Mouse (Mus musculus) neural tube, embryonic 15.5 days (tissue): ENCODE measurements around the gene Nedd4. TPM values are rescaled to one million over a fixed set of nuclear protein-coding genes. Genes with fewer than 3 reads are reported as not detected.

ENCODE experiments used
- ATAC-seq: fragments of 200-750 bp; cut with Nextera tagmentation; 2 replicates; pipeline ENCODE4 v1.8.0; 2017; ENCODE audit warnings: mild to moderate bottlenecking, moderate TSS enrichment, moderate library complexity; ENCODE audit not compliant: low FRiP score
- H3K27ac ChIP-seq: fragments of 300-500 bp; sonication (generic); replicated peaks from 2 replicates; pipeline ENCODE4 v1.5.1; 2015; ENCODE audit warnings: mild to moderate bottlenecking, inconsistent platforms
- H3K27me3 ChIP-seq: fragments of 300-500 bp; sonication (generic); replicated peaks from 2 replicates; pipeline ENCODE4 v1.6.1; 2015; ENCODE audit warnings: inconsistent platforms
- H3K36me3 ChIP-seq: fragments of 300-500 bp; sonication (generic); 2 replicates; pipeline ENCODE4 v1.6.1; 2015; ENCODE audit warnings: inconsistent platforms
- H3K4me1 ChIP-seq: fragments of 300-500 bp; sonication (generic); 2 replicates; pipeline ENCODE4 v1.6.1; 2015; ENCODE audit warnings: inconsistent platforms
- H3K4me2 ChIP-seq: fragments of 300-500 bp; sonication (generic); 2 replicates; pipeline ENCODE4 v1.6.1; 2015; ENCODE audit warnings: inconsistent platforms, mild to moderate bottlenecking, moderate library complexity
- H3K4me3 ChIP-seq: fragments of 300-500 bp; sonication (generic); replicated peaks from 2 replicates; pipeline ENCODE4 v1.5.1; 2015; ENCODE audit warnings: mild to moderate bottlenecking, inconsistent platforms
- H3K9ac ChIP-seq: fragments of 300-500 bp; sonication (generic); replicated peaks from 2 replicates; pipeline ENCODE4 v1.6.1; 2015; ENCODE audit warnings: mild to moderate bottlenecking, inconsistent platforms
- H3K9me3 ChIP-seq: fragments of 300-500 bp; sonication (generic); replicated peaks from 2 replicates; pipeline ENCODE4 v1.6.1; 2016; ENCODE audit warnings: inconsistent platforms
- WGBS: fragments of 180-500 bp; shearing (Covaris S2); methylation state at CpG from one replicate; pipeline ENCODE4 v1.1.7; 2015; ENCODE audit warnings: mixed read lengths; 5-methylcytosine and 5-hydroxymethylcytosine counted together
- polyA plus RNA-seq: library from polyadenylated mRNA; unstranded; fragments of >200 nt; fragmentation: Nextera tagmentation; extraction: Ambion mirVana; gene quantifications from 2 replicates; pipeline ENCODE4 v1.2.1, GENCODE M21; 2015

Gene Nedd4
- polyA plus RNA-seq, 1 experiment from 2014 or later = 375 TPM

DNA sequence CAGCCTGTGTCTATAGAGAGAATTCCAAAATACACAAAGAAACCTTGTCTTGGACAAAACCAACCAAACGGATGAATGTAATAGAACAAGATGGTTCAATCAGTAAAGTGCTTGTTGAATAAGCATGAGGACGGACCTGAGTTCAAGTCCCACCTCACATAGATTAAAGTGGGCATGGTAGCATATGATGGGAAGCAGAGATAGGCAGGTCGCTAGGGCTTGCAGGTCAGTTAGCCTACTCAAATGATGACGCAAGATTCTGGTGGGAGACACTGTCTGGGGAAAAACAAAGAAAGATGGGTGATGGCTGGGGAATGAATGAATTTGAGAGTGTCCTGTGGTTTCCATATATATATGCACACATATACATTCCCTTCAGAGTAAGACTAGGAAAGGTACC is 41.0 kb downstream of the Nedd4 start:
- H3K4me2 ChIP-seq = no peak overlapping the region
- H3K9ac ChIP-seq = no peak overlapping the region
- ATAC-seq = no peak
- H3K36me3 ChIP-seq = peaks cover 31% of the 10 kb centered on the region; the same call in 1 of the 2 replicates
- peaks cover 28% of the 10 kb centered on the region for H3K4me1 ChIP-seq
- no peak overlapping the region for H3K4me3 ChIP-seq
- no peaks in the 10 kb centered on the region for H3K9me3 ChIP-seq
- WGBS = 96% methylated on average over 4 of the region's 4 CpGs
- no peak overlapping the region for H3K27ac ChIP-seq
- H3K27me3 ChIP-seq = no peaks in the 10 kb centered on the region

DNA sequence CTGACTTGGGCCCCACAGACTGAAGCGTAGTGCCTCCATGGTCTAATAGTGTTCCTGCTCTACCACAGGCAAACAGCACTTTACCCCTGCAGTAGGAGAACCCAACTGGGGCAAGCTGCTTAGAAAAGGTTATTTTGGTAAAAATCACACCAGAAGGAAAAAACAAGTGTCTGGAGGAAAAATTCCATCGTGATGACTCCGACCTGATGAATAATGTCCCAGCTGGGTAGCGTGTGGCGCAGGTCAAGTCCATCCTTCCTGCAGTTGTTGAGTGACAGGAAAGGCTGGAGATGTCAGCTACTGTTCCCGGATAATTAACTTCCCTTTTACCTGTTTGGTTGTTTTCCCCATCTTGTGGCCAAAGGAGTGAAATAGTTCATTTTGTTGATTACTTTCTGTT is 41.6 kb downstream of the Nedd4 start:
- H3K27me3 ChIP-seq = no peaks in the 10 kb centered on the region
- no peaks in the 10 kb centered on the region for H3K9me3 ChIP-seq
- H3K4me3 ChIP-seq = no peak overlapping the region
- H3K4me1 ChIP-seq = peaks cover 22% of the 10 kb centered on the region
- no peak overlapping the region for H3K4me2 ChIP-seq
- H3K36me3 ChIP-seq = peaks cover 29% of the 10 kb centered on the region
- no peak for ATAC-seq
- WGBS = 82% methylated on average over 6 of the region's 6 CpGs
- H3K9ac ChIP-seq = no peak overlapping the region
- no peak overlapping the region for H3K27ac ChIP-seq

DNA sequence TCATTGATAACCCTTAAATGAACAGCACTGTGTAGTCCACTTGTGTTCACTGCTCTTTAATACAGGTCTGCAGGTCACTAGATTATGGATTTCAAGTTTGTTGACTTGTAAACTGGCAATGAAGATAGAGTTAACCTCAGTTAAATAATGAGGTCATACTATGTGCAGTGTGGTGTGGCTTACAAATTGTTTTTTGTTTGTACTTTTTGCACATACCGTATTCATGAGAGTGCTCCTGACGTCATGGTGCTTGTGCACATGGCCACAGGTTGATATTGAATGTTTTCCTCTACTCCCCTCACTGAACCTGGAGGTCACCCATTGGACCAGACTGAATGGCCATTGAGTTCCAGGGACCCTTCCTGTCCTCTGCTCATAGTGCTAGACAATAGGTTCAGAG is 43.1 kb downstream of the Nedd4 start:
- Histone ChIP-seq H3K27me3 (no peaks in the 10 kb centered on the region), H3K4me1 (peaks cover 8% of the 10 kb centered on the region), H3K27ac (no peak overlapping the region), H3K4me3 (no peak overlapping the region), H3K4me2 (no peak overlapping the region), H3K9ac (no peak overlapping the region), H3K36me3 (peaks cover 37% of the 10 kb centered on the region), H3K9me3 (no peaks in the 10 kb centered on the region)
- ATAC-seq = 0 out of 2 replicates have a peak, but pooled peaks have one; percentile 14
- WGBS = 89% methylated on average over 2 of the region's 2 CpGs

DNA sequence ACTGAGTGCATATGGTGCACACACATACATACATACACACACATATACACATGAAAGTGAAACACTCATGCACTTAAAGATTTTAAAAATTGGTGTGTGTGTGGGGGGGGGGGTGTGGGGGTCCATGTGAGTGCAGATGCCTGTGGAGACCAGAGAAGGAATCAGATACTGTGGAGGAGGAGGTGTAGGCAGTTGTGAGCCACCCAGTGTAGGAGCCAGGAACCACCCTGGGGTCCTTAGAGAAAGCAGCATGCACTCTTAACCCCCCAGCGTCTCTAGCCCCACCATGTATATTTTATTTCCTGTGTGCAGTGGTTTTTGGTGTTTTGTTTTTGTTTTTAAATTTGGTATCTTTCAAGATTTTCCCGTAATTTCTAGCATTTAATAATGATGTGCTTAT is 45.9 kb downstream of the Nedd4 start:
- Histone ChIP-seq H3K4me2 (no peak overlapping the region), H3K9me3 (no peaks in the 10 kb centered on the region), H3K4me1 (no peaks in the 10 kb centered on the region), H3K36me3 (peaks cover 53% of the 10 kb centered on the region), H3K9ac (no peak overlapping the region), H3K27ac (no peak overlapping the region), H3K4me3 (no peak overlapping the region), H3K27me3 (no peaks in the 10 kb centered on the region)
- ATAC-seq = no peak
- WGBS = 95% methylated on average over 2 of the region's 2 CpGs

DNA sequence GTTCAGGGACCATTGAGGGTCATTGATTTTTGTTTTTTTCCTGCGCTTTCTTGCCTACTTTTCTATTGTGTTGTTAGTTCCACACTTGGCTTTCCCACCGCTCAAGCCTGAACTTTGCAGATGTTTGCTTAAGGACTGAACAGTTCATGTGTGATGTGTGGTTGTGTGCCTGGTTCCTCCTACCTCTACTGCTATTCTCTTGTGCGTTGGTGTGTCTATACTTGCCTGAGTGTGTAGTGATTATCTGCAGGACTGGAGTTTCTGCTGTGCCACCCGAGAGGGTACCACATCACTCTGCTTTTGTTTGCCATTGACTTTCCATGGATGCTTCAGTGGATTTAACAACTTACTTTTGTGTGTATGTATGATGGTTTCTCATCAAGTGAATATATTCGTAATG is 46.5 kb downstream of the Nedd4 start:
- H3K4me1 ChIP-seq = no peaks in the 10 kb centered on the region
- H3K36me3 ChIP-seq = peaks cover 54% of the 10 kb centered on the region
- WGBS = 88% methylated on average over 5 of the region's 5 CpGs
- no peak overlapping the region for H3K9ac ChIP-seq
- no peak for ATAC-seq
- no peaks in the 10 kb centered on the region for H3K27me3 ChIP-seq
- H3K4me3 ChIP-seq = no peak overlapping the region
- H3K9me3 ChIP-seq = no peaks in the 10 kb centered on the region
- no peak overlapping the region for H3K27ac ChIP-seq
- H3K4me2 ChIP-seq = no peak overlapping the region

DNA sequence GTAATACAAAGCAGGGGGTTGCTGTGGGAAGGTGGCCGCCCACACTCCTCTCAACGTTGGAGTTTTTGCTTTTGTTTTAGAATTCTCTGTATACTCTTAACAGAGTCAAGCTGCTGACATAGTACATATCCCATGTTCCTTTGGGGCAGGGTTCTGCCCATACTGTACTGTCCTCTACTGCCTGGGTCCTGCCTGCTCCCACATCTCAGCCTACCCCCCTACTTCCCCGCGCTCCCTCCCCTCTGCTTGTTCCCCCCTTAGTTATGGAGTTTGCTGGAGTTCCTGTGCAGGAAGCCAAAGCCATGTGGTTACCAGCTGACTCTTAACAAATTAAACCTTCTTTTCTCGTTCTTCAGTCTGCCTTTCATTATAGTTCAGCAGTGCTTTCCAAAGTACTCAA is 47.9 kb downstream of the Nedd4 start:
- Histone ChIP-seq H3K9me3 (no peaks in the 10 kb centered on the region), H3K36me3 (peaks cover 58% of the 10 kb centered on the region), H3K4me1 (no peaks in the 10 kb centered on the region), H3K27me3 (no peaks in the 10 kb centered on the region), H3K4me3 (no peak overlapping the region), H3K27ac (no peak overlapping the region), H3K9ac (no peak overlapping the region), H3K4me2 (no peak overlapping the region)
- 85% methylated on average over 5 of the region's 5 CpGs for WGBS
- ATAC-seq = no peak

DNA sequence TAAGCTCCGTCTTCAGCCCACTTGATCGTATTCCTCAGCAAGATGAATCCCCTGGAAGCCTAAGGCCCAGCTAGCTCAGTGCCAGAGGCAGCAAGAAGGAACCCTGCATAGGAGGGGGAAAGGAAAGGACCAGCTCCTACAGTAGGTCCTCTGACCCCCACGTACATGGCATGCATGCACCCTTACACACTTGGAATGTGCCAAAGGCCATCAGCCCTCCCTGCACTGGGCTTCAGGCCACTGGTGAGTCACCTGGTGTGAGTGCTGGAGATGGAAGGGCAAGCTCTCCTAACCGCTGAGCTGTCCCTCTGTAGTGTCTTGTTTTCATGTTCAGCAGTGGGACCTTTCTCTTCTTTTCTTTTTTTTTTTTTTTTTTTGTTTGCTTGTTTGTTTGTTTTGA is 52.8 kb downstream of the Nedd4 start:
- Histone ChIP-seq H3K27ac (no peak overlapping the region), H3K4me2 (no peak overlapping the region), H3K27me3 (no peaks in the 10 kb centered on the region), H3K4me3 (no peak overlapping the region), H3K36me3 (peaks cover 73% of the 10 kb centered on the region), H3K9ac (no peak overlapping the region), H3K4me1 (no peaks in the 10 kb centered on the region), H3K9me3 (no peaks in the 10 kb centered on the region)
- WGBS = 93% methylated on average over 4 of the region's 4 CpGs
- ATAC-seq = no peak

DNA sequence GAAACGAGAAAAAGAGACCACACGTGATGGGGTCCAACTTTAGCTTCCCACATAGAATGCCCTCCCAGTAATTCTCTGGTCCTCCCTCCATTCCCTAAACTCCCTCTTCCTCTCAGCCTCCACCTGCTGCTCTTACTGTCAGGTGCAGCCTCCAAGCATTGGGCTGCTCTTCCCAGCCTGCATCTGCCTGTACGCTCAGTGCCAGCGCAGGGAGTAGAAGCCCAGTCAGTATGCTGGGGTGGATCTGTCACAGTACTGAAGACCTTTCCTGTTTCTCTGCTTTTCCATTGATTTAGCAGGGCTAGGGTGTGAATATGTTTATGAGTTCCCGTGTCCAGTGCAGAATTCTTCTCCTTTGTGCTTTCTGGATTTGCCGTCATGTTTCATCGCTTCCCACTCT is 54.1 kb downstream of the Nedd4 start:
- H3K27ac ChIP-seq = no peak overlapping the region
- H3K9me3 ChIP-seq = no peaks in the 10 kb centered on the region
- peaks cover 73% of the 10 kb centered on the region for H3K36me3 ChIP-seq
- no peak for ATAC-seq
- H3K27me3 ChIP-seq = no peaks in the 10 kb centered on the region
- WGBS = 93% methylated on average over 7 of the region's 7 CpGs
- no peaks in the 10 kb centered on the region for H3K4me1 ChIP-seq
- H3K4me2 ChIP-seq = no peak overlapping the region
- H3K4me3 ChIP-seq = no peak overlapping the region
- H3K9ac ChIP-seq = no peak overlapping the region

DNA sequence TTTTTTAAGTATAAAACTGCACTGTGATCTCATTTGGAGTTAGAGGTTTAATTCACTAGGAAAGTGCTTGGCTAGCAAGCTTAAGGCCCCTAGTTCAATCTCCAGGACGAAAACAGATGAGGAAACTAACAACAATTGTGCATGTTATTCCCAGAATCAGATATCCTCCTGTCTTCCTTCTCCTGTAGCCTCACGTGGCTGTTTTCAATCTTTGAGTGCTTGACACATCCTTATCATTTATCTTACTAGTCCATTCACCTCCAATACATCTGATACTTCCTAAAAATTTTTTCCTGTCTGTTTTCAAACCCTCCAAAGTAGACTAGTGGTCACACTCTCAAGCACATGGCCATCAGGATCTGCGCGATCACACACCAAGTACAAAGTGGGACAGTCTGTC is 57.0 kb downstream of the Nedd4 start:
- WGBS = 96% methylated on average over 4 of the region's 4 CpGs
- no peak overlapping the region for H3K9ac ChIP-seq
- H3K36me3 ChIP-seq = peaks cover 75% of the 10 kb centered on the region
- no peaks in the 10 kb centered on the region for H3K9me3 ChIP-seq
- H3K4me3 ChIP-seq = no peak overlapping the region
- H3K27ac ChIP-seq = no peak overlapping the region
- H3K4me2 ChIP-seq = no peak overlapping the region
- no peaks in the 10 kb centered on the region for H3K4me1 ChIP-seq
- no peak for ATAC-seq
- H3K27me3 ChIP-seq = no peaks in the 10 kb centered on the region

DNA sequence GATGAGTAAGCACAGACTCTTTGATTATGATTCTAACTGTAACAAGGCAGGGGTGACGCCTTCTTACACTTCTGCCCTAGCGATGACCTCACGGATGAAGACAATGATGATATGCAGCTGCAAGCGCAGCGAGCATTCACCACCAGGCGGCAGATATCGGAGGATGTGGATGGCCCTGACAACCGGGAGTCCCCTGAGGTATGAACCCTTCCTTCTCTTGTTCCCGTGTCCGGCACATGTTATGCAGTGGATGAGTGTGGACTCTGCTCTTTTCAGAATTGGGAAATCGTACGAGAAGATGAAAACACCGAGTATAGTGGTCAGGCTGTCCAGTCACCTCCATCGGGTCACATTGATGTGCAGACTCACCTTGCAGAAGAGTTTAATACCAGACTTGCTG is 59.1 kb downstream of the Nedd4 start:
- H3K4me3 ChIP-seq = no peak overlapping the region
- no peak overlapping the region for H3K9ac ChIP-seq
- no peak for ATAC-seq
- H3K27me3 ChIP-seq = no peaks in the 10 kb centered on the region
- H3K4me1 ChIP-seq = no peaks in the 10 kb centered on the region
- no peak overlapping the region for H3K4me2 ChIP-seq
- WGBS = 88% methylated on average over 14 of the region's 14 CpGs
- no peaks in the 10 kb centered on the region for H3K9me3 ChIP-seq
- H3K36me3 ChIP-seq = peaks cover 79% of the 10 kb centered on the region
- no peak overlapping the region for H3K27ac ChIP-seq

DNA sequence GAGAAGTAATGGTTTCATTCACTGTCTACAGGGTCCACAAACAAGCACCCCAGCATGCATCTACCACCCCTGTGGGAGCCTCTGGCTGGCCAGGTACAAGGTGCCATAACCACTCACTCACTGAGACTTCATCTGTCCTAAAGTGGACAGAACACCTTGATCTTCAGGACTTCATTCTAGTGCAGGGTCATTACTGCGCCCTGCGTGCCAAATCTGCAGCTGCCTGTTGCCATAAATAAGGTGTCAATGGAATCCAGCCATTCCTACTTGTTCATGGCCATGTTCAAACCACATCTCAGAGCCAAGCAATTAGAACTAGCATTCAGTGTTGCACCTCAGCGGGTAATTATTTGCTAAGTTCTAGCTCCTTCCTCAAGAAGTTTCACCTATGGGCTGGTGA is 60.5 kb downstream of the Nedd4 start:
- Histone ChIP-seq H3K9ac (no peak overlapping the region), H3K4me2 (no peak overlapping the region), H3K36me3 (peaks cover 88% of the 10 kb centered on the region), H3K27ac (no peak overlapping the region), H3K4me3 (no peak overlapping the region), H3K9me3 (no peaks in the 10 kb centered on the region), H3K4me1 (no peaks in the 10 kb centered on the region), H3K27me3 (no peaks in the 10 kb centered on the region)
- ATAC-seq = no peak
- 96% methylated on average over 3 of the region's 3 CpGs for WGBS

DNA sequence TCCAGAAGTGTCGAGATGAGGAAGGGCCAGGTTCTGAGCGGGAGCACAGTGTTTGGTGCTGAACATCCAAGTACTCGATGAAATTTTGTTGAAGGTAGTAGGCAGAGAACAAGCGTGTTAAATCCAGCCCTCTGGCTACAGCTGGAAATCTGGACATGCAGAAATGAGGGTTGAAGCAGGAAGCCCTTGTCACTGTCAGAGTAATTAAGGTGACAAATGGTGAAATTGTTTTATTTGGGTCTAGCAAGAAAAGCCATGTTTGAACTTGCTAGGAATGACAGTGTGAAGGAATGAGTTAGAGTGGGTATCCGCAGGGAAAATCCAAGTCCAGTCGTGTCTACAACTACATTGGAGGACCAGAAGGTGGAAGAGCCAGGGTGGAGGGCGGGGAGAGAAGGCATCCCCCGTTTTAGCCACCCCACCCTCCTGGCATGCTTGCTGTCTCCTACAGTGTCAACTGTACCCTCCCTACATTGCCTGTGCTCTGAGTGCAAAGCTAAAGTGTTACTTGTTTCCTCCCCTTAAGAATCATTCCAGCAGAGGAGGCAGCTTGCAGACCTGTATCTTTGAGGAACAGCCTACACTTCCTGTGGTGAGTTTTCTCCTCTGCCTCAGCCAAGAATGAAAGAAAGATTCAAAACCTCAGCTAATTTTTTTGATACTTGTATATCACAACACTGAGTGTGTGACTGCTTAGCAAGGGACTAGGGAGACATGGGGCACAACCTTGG is 62.5 kb downstream of the Nedd4 start:
- no peak overlapping the region for H3K4me3 ChIP-seq
- no peak for ATAC-seq
- 0 out of 2 replicates have a peak overlapping the region, but pooled peaks have one; percentile 13 for H3K27ac ChIP-seq
- no peak overlapping the region for H3K9ac ChIP-seq
- no peaks in the 10 kb centered on the region for H3K9me3 ChIP-seq
- no peaks in the 10 kb centered on the region for H3K4me1 ChIP-seq
- H3K36me3 ChIP-seq = peaks cover 79% of the 10 kb centered on the region
- H3K27me3 ChIP-seq = no peaks in the 10 kb centered on the region
- 81% methylated on average over 8 of the region's 8 CpGs for WGBS
- no peak overlapping the region for H3K4me2 ChIP-seq
